Comparison of ENCODE assay signal across 8 mouse cellular contexts in the genomic region with DNA sequence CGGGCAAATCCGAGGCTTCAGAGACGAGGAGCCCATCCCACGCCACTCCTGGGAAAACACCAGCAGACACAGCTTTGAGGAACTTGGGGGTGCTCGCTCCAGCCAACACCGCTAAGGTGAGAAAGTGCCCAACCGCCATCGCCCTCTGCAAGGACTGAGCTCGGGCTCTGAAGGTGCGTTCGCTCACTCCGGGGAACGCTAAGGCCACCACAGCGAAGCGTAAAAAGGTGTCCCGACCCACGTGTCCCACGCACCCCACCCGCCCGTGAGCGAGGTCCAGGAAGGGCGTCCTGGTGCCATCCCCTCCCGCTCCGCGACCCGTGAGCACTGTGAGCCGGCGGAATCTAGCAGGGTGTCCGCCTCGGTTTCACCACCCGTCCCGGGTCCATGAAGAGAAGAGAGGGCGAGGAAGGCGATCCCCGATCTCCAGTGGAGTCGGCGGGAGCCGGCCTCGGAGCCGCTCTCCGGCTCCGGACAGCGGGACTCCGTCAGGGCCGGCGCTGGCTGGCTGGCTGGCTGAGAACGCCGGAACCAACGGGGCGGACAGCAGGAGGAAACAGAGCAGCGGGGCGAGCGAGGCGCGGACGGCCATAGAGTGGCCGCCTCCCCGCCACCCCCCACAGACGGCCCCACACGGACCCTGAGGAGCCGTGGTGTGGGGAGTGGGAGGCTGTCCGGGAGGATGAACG. TPM values are rescaled to one million over a fixed set of nuclear protein-coding genes. Genes with fewer than 3 reads are reported as not detected.
DNase-seq lines count a peak whose midpoint lies in the region; ATAC-seq and TF ChIP-seq lines count a peak whose summit lies in the region.

No protein-coding gene starts in this region.

- TF ChIP-seq CTCF in E14TG2a.4 (conservative IDR thresholded peaks at IDR 0.05; ENCODE audit: low read length): no peak
- TF ChIP-seq CTCF in embryonic fibroblast, embryonic 13.5 days (IDR thresholded peaks at IDR 0.05; ENCODE audit: borderline replicate concordance, insufficient read depth, low read length): no peak

- H3K27ac ChIP-seq in embryonic fibroblast, embryonic 13.5 days (ENCODE audit: insufficient read depth, low read length): peak overlapping the region; percentile 82
- peak overlapping the region; percentile 81 for H3K27ac ChIP-seq in hindbrain, embryonic 11.5 days (ENCODE audit: low read depth, low read length)
- H3K27ac ChIP-seq in limb, embryonic 11.5 days (replicated peaks; ENCODE audit: low read depth, low read length): no peak overlapping the region; the same call in 1 of the 2 replicates
- peak overlapping the region; percentile 89 for H3K27ac ChIP-seq in midbrain, embryonic 16.5 days (ENCODE audit: low read length)

- peak; percentile 95 for DNase-seq in heart, adult 11 months
- DNase-seq in heart, postnatal 25 days (ENCODE audit: low spot score): no peak
- DNase-seq in hindbrain, embryonic 11.5 days (ENCODE audit: low spot score): no peak
- DNase-seq in limb, embryonic 11.5 days (ENCODE audit: low spot score): peak; percentile 41
- peak; percentile 69 for DNase-seq in testis, postnatal 14 days (ENCODE audit: low spot score)

- H3K36me3 ChIP-seq in E14TG2a.4 (ENCODE audit: insufficient read depth, low read length): peaks cover 22% of the 10 kb centered on the region
- 0 out of 2 replicates have a peak, but pooled peaks cover 3% of the 10 kb centered on the region for H3K36me3 ChIP-seq in hindbrain, embryonic 11.5 days (ENCODE audit: control insufficient read depth, insufficient read depth, low read length)
- no peaks in the 10 kb centered on the region for H3K36me3 ChIP-seq in limb, embryonic 11.5 days (ENCODE audit: control insufficient read depth, insufficient read depth, low read length)
- no peaks in the 10 kb centered on the region for H3K36me3 ChIP-seq in midbrain, embryonic 16.5 days (ENCODE audit: control insufficient read depth, insufficient read depth, low read length)

- H3K9me3 ChIP-seq in E14TG2a.4 (ENCODE audit: low read length): no peaks in the 10 kb centered on the region
- no peaks in the 10 kb centered on the region for H3K9me3 ChIP-seq in hindbrain, embryonic 11.5 days (ENCODE audit: control insufficient read depth, low read length)
- no peaks in the 10 kb centered on the region for H3K9me3 ChIP-seq in limb, embryonic 11.5 days (ENCODE audit: control insufficient read depth, low read length)
- no peaks in the 10 kb centered on the region for H3K9me3 ChIP-seq in midbrain, embryonic 16.5 days (replicated peaks; ENCODE audit: control insufficient read depth, low read length, poor library complexity, severe bottlenecking)

- H3K9ac ChIP-seq in hindbrain, embryonic 11.5 days (ENCODE audit: low read depth, low read length): peak overlapping the region; percentile 93
- H3K9ac ChIP-seq in limb, embryonic 11.5 days (ENCODE audit: low read length): peak overlapping the region; percentile 92
- peak overlapping the region; percentile 95 for H3K9ac ChIP-seq in midbrain, embryonic 16.5 days (ENCODE audit: low read depth, low read length)

- H3K4me3 ChIP-seq in E14TG2a.4 (replicated peaks; ENCODE audit: low read length): peak overlapping the region; percentile 100
- H3K4me3 ChIP-seq in embryonic fibroblast, embryonic 13.5 days (ENCODE audit: insufficient read depth, low read length): peak overlapping the region; percentile 92
- peak overlapping the region; percentile 99 for H3K4me3 ChIP-seq in hindbrain, embryonic 11.5 days (ENCODE audit: low read depth, low read length)
- H3K4me3 ChIP-seq in limb, embryonic 11.5 days (ENCODE audit: low read depth, low read length): peak overlapping the region; percentile 98
- peak overlapping the region; percentile 97 for H3K4me3 ChIP-seq in midbrain, embryonic 16.5 days (ENCODE audit: low read depth, low read length)

- H3K27me3 ChIP-seq in E14TG2a.4 (ENCODE audit: insufficient read depth, low read length): no peaks in the 10 kb centered on the region
- no peaks in the 10 kb centered on the region for H3K27me3 ChIP-seq in hindbrain, embryonic 11.5 days (ENCODE audit: control insufficient read depth, insufficient read depth, low read length)
- H3K27me3 ChIP-seq in limb, embryonic 11.5 days (ENCODE audit: control insufficient read depth, insufficient read depth, low read length): no peaks in the 10 kb centered on the region
- H3K27me3 ChIP-seq in midbrain, embryonic 16.5 days (ENCODE audit: control insufficient read depth, insufficient read depth, low read depth, low read length): no peaks in the 10 kb centered on the region

- intact Hi-C loops in heart, postnatal 25 days (cut with DNase I): loop anchor here (10.0 kb wide), 1 partner anchor 440 kb away; the partner anchor contains the start of genes Ccdc92 and Zfp664

- peaks cover 60% of the 10 kb centered on the region for H3K4me1 ChIP-seq in E14TG2a.4 (replicated peaks; ENCODE audit: low read depth, low read length)
- no peaks in the 10 kb centered on the region for H3K4me1 ChIP-seq in embryonic fibroblast, embryonic 13.5 days (ENCODE audit: control insufficient read depth, insufficient read depth, low read length)
- H3K4me1 ChIP-seq in hindbrain, embryonic 11.5 days (replicated peaks; ENCODE audit: control insufficient read depth, insufficient read depth, low read length): no peaks in the 10 kb centered on the region
- H3K4me1 ChIP-seq in limb, embryonic 11.5 days (ENCODE audit: control insufficient read depth, insufficient read depth, low read length): 0 out of 2 replicates have a peak, but pooled peaks cover 2% of the 10 kb centered on the region
- H3K4me1 ChIP-seq in midbrain, embryonic 16.5 days (ENCODE audit: control insufficient read depth, insufficient read depth, low read length): peaks cover 10% of the 10 kb centered on the region

- no peak for TF ChIP-seq POLR2A in embryonic fibroblast, embryonic 13.5 days (IDR thresholded peaks at IDR 0.05; ENCODE audit: low read depth, low read length)

- peak; percentile 81 for ATAC-seq in hindbrain, embryonic 11.5 days (ENCODE audit: low FRiP score)
- ATAC-seq in limb, embryonic 11.5 days (ENCODE audit: insufficient number of reproducible peaks, low FRiP score, low TSS enrichment, low read depth): peak; percentile 58
- peak; percentile 84 for ATAC-seq in midbrain, embryonic 16.5 days

- under 1% methylated on average over 59 of the region's 63 CpGs for WGBS in hindbrain, embryonic 11.5 days
- WGBS in limb, embryonic 11.5 days: under 1% methylated on average over 63 of the region's 63 CpGs
- WGBS in midbrain, embryonic 16.5 days: under 1% methylated on average over 63 of the region's 63 CpGs

- H3K4me2 ChIP-seq in hindbrain, embryonic 11.5 days (replicated peaks; ENCODE audit: low read depth, low read length): peak overlapping the region; percentile 89
- peak overlapping the region; percentile 91 for H3K4me2 ChIP-seq in limb, embryonic 11.5 days (ENCODE audit: low read depth, severe bottlenecking)
- peak overlapping the region; percentile 93 for H3K4me2 ChIP-seq in midbrain, embryonic 16.5 days (ENCODE audit: low read length)

RNA-seq across cellular contexts. Expression of gene Sbno1, which starts 0.9 kb away (rescaled TPM):
- total RNA-seq in heart, postnatal 25 days (2021): 10 to 100 TPM; 63.9 to 68.9 TPM
- 77.5 and 90.2 TPM in 2 replicates for polyA plus RNA-seq in embryonic fibroblast, embryonic 13.5 days (2011; ENCODE audit: insufficient read length, low read depth, missing spikeins)
- 92.9 and 116 TPM in 2 replicates for polyA plus RNA-seq in hindbrain, embryonic 11.5 days (2014; fragmentation: Nextera tagmentation; extraction: Ambion mirVana)
- polyA plus RNA-seq in limb, embryonic 11.5 days (2014; fragmentation: Nextera tagmentation; extraction: Ambion mirVana): 84.9 and 85.7 TPM in 2 replicates
- polyA plus RNA-seq in midbrain, embryonic 16.5 days (2015; fragmentation: Nextera tagmentation; extraction: Ambion mirVana): 94.5 and 113 TPM in 2 replicates

RNA-seq across cellular contexts. Expression of gene Kmt5a, which starts 14.9 kb away (rescaled TPM):
- 100 to 1,000 TPM; 221 to 226 TPM for total RNA-seq in heart, postnatal 25 days (2021)
- 89.9 and 94.2 TPM in 2 replicates for polyA plus RNA-seq in embryonic fibroblast, embryonic 13.5 days (2011; ENCODE audit: insufficient read length, low read depth, missing spikeins)
- 52.2 and 83.1 TPM in 2 replicates for polyA plus RNA-seq in hindbrain, embryonic 11.5 days (2014; fragmentation: Nextera tagmentation; extraction: Ambion mirVana)
- polyA plus RNA-seq in limb, embryonic 11.5 days (2014; fragmentation: Nextera tagmentation; extraction: Ambion mirVana): 102 and 121 TPM in 2 replicates
- 12.3 and 15.4 TPM in 2 replicates for polyA plus RNA-seq in midbrain, embryonic 16.5 days (2015; fragmentation: Nextera tagmentation; extraction: Ambion mirVana)

RNA-seq across cellular contexts. Expression of gene Rilpl2, which starts 53.3 kb away (rescaled TPM):
- total RNA-seq in heart, postnatal 25 days (2021): 1 to 10 TPM; 7.9 to 9.4 TPM
- polyA plus RNA-seq in embryonic fibroblast, embryonic 13.5 days (2011; ENCODE audit: insufficient read length, low read depth, missing spikeins): 12.2 and 13.8 TPM in 2 replicates
- polyA plus RNA-seq in hindbrain, embryonic 11.5 days (2014; fragmentation: Nextera tagmentation; extraction: Ambion mirVana): 19.2 and 20.8 TPM in 2 replicates
- 28.7 and 29.3 TPM in 2 replicates for polyA plus RNA-seq in limb, embryonic 11.5 days (2014; fragmentation: Nextera tagmentation; extraction: Ambion mirVana)
- polyA plus RNA-seq in midbrain, embryonic 16.5 days (2015; fragmentation: Nextera tagmentation; extraction: Ambion mirVana): 25.3 and 29.9 TPM in 2 replicates

RNA-seq across cellular contexts. Expression of gene Snrnp35, which starts 58.1 kb away (rescaled TPM):
- total RNA-seq in heart, postnatal 25 days (2021): 10 to 100 TPM; 10.0 to 12.7 TPM
- polyA plus RNA-seq in embryonic fibroblast, embryonic 13.5 days (2011; ENCODE audit: insufficient read length, low read depth, missing spikeins): 11.1 and 12.1 TPM in 2 replicates
- polyA plus RNA-seq in hindbrain, embryonic 11.5 days (2014; fragmentation: Nextera tagmentation; extraction: Ambion mirVana): 15.2 and 15.7 TPM in 2 replicates
- polyA plus RNA-seq in limb, embryonic 11.5 days (2014; fragmentation: Nextera tagmentation; extraction: Ambion mirVana): 14.1 and 15.3 TPM in 2 replicates
- polyA plus RNA-seq in midbrain, embryonic 16.5 days (2015; fragmentation: Nextera tagmentation; extraction: Ambion mirVana): 19.9 and 21.7 TPM in 2 replicates

Comparison
In these comparisons a context has a peak if more than half of its experiments do, and no peak if none do; other contexts are left out.
1. DNase-seq: peak in heart, adult 11 months (single experiment), limb, embryonic 11.5 days (single experiment) and testis, postnatal 14 days (single experiment); none in heart, postnatal 25 days (single experiment) and hindbrain, embryonic 11.5 days (single experiment).
2. Peak in every context shown above with its lines, with median percentiles within 50 percentile points of each other: H3K4me3 ChIP-seq, ATAC-seq, H3K4me2 ChIP-seq and H3K9ac ChIP-seq.